Mouse (Mus musculus) embryonic facial prominence, embryonic 14.5 days (tissue): Measurements from ENCODE around the gene Tmem106b. TPM values are rescaled to one million over a fixed set of nuclear protein-coding genes. Genes with fewer than 3 reads are reported as not detected.

Source experiments
- ATAC-seq: fragments of 200-750 bp; cut with Nextera tagmentation; 2 replicates; pipeline ENCODE4 v1.8.0; 2017; ENCODE audit warnings: low read depth, moderate number of reproducible peaks, moderate TSS enrichment
- DNase-seq: peaks from one replicate; pipeline ENCODE4 v3.0.0-alpha.2; 2015; ENCODE audit warnings: low spot score
- H3K27ac ChIP-seq: fragments of 300-500 bp; sonication (generic); replicated peaks from 2 replicates; pipeline ENCODE4 v1.5.1; 2014; ENCODE audit warnings: low read depth, mild to moderate bottlenecking, low read length, moderate library complexity
- H3K27me3 ChIP-seq: fragments of 300-500 bp; sonication (generic); replicated peaks from 2 replicates; pipeline ENCODE4 v1.6.1; 2014; ENCODE audit warnings: low read length; ENCODE audit not compliant: control insufficient read depth, insufficient read depth
- H3K36me3 ChIP-seq: fragments of 300-500 bp; sonication (generic); 2 replicates; pipeline ENCODE4 v1.6.1; 2014; ENCODE audit warnings: low read length, mixed read lengths; ENCODE audit not compliant: control insufficient read depth, insufficient read depth
- H3K4me1 ChIP-seq: fragments of 300-500 bp; sonication (generic); 2 replicates; pipeline ENCODE4 v1.6.1; 2014; ENCODE audit warnings: antibody characterized with exemption, low read length; ENCODE audit not compliant: control insufficient read depth, insufficient read depth
- H3K4me2 ChIP-seq: fragments of 300-500 bp; sonication (generic); 2 replicates; pipeline ENCODE4 v1.6.1; 2014; ENCODE audit warnings: low read depth, mild to moderate bottlenecking, low read length, moderate library complexity, mixed read lengths
- H3K4me3 ChIP-seq: fragments of 300-500 bp; sonication (generic); 2 replicates; pipeline ENCODE4 v1.5.1; 2014; ENCODE audit warnings: low read depth, mild to moderate bottlenecking, low read length
- H3K9ac ChIP-seq: fragments of 300-500 bp; sonication (generic); 2 replicates; pipeline ENCODE4 v1.6.1; 2014; ENCODE audit warnings: low read depth, mild to moderate bottlenecking, low read length, moderate library complexity, mixed read lengths
- H3K9me3 ChIP-seq: fragments of 300-500 bp; sonication (generic); 2 replicates; pipeline ENCODE4 v1.6.1; 2016; ENCODE audit warnings: low read length; ENCODE audit not compliant: control insufficient read depth
- WGBS: fragments of 180-500 bp; shearing (Covaris S2); extraction: QIAGEN DNeasy Blood & Tissue Kit; methylation state at CpG from one replicate; pipeline ENCODE4 v1.1.7; 2014; 5-methylcytosine and 5-hydroxymethylcytosine counted together
- polyA plus RNA-seq: library from polyadenylated mRNA; unstranded; fragments of >200 nt; fragmentation: Nextera tagmentation; extraction: Ambion mirVana; gene quantifications from 2 replicates; pipeline ENCODE4 v1.2.1, GENCODE M21; 2014

Gene Tmem106b
- polyA plus RNA-seq = 45.0 and 54.6 TPM in 2 replicates

GRCm38 (mm10) chr6:13069302-13070146, at the start of gene Tmem106b:
Tmem106b (plus strand) TSS chr6:13069759.
- WGBS = 5% methylated on average over 28 of the region's 61 CpGs
- H3K36me3 ChIP-seq = peaks cover 25% of the 10 kb centered on the region

GRCm38 (mm10) chr6:13021245-13022100, 48.1 kb upstream of the Tmem106b start:
- WGBS = 45% methylated on average over 5 of the region's 5 CpGs
- DNase-seq (no peak), ATAC-seq (no peak)

More at GRCm38 (mm10) chr6:13069302-13070146, at the start of gene Tmem106b:
- DNase-seq (peak; percentile 98), ATAC-seq (peak; percentile 99)
- Histone ChIP-seq H3K27ac (peak within 1 kb of the TSS; percentile 58), H3K4me2 (peak within 1 kb of the TSS; percentile 72), H3K27me3 (no peaks in the 10 kb centered on the region), H3K4me3 (peak within 1 kb of the TSS; percentile 80), H3K4me1 (peaks cover 4% of the 10 kb centered on the region; the same call in 1 of the 2 replicates), H3K9ac (peak within 1 kb of the TSS; percentile 97), H3K9me3 (no peaks in the 10 kb centered on the region)

GRCm38 (mm10) chr6:13030558-13030957, 39.0 kb upstream of the Tmem106b start:
- Histone ChIP-seq H3K4me2 (no peak overlapping the region), H3K4me1 (no peaks in the 10 kb centered on the region), H3K27ac (no peak overlapping the region), H3K9me3 (no peaks in the 10 kb centered on the region), H3K9ac (no peak overlapping the region), H3K4me3 (no peak overlapping the region), H3K27me3 (no peaks in the 10 kb centered on the region), H3K36me3 (no peaks in the 10 kb centered on the region)
- DNase-seq (no peak), ATAC-seq (no peak)

More at GRCm38 (mm10) chr6:13021245-13022100, 48.1 kb upstream of the Tmem106b start:
- Histone ChIP-seq H3K4me2 (no peak overlapping the region), H3K9me3 (no peaks in the 10 kb centered on the region), H3K9ac (no peak overlapping the region), H3K4me3 (no peak overlapping the region), H3K27me3 (no peaks in the 10 kb centered on the region), H3K4me1 (no peaks in the 10 kb centered on the region), H3K36me3 (no peaks in the 10 kb centered on the region), H3K27ac (no peak overlapping the region)

GRCm38 (mm10) chr6:13030961-13031360, 38.6 kb upstream of the Tmem106b start:
- no peaks in the 10 kb centered on the region for H3K27me3 ChIP-seq
- H3K4me1 ChIP-seq = no peaks in the 10 kb centered on the region
- no peaks in the 10 kb centered on the region for H3K9me3 ChIP-seq
- H3K4me2 ChIP-seq = no peak overlapping the region
- no peak overlapping the region for H3K4me3 ChIP-seq
- 48% methylated on average over 1 of the region's 1 CpGs for WGBS
- no peak overlapping the region for H3K27ac ChIP-seq
- no peaks in the 10 kb centered on the region for H3K36me3 ChIP-seq
- DNase-seq = peak; percentile 14
- no peak for ATAC-seq
- no peak overlapping the region for H3K9ac ChIP-seq

- Histone ChIP-seq H3K9me3 (no peaks in the 10 kb centered on the region), H3K4me2 (no peak overlapping the region), H3K27me3 (no peaks in the 10 kb centered on the region), H3K9ac (no peak overlapping the region), H3K27ac (no peak overlapping the region), H3K4me3 (no peak overlapping the region), H3K4me1 (no peaks in the 10 kb centered on the region), H3K36me3 (no peaks in the 10 kb centered on the region)
- no peak for DNase-seq
- 82% methylated on average over 4 of the region's 4 CpGs for WGBS
- ATAC-seq = no peak
Measured at GRCm38 (mm10) chr6:13052408-13053200, 17.0 kb upstream of the Tmem106b start.

- H3K4me3 ChIP-seq = no peak overlapping the region
- no peaks in the 10 kb centered on the region for H3K4me1 ChIP-seq
- no peaks in the 10 kb centered on the region for H3K36me3 ChIP-seq
- H3K27ac ChIP-seq = no peak overlapping the region
- H3K27me3 ChIP-seq = no peaks in the 10 kb centered on the region
- no peak overlapping the region for H3K4me2 ChIP-seq
- DNase-seq (no peak), ATAC-seq (no peak)
- H3K9me3 ChIP-seq = no peaks in the 10 kb centered on the region
- no peak overlapping the region for H3K9ac ChIP-seq
Measured at GRCm38 (mm10) chr6:13061276-13062039, 8.1 kb upstream of the Tmem106b start.

- Histone ChIP-seq H3K4me1 (no peaks in the 10 kb centered on the region), H3K36me3 (no peaks in the 10 kb centered on the region), H3K4me3 (no peak overlapping the region), H3K9ac (no peak overlapping the region), H3K27ac (no peak overlapping the region), H3K4me2 (no peak overlapping the region), H3K9me3 (no peaks in the 10 kb centered on the region), H3K27me3 (no peaks in the 10 kb centered on the region)
- DNase-seq (no peak), ATAC-seq (no peak)
- 70% methylated on average over 4 of the region's 4 CpGs for WGBS
Measured at GRCm38 (mm10) chr6:13062063-13062462, 7.5 kb upstream of the Tmem106b start.
